Mouse (Mus musculus) cortical plate, adult 2 months (tissue): ENCODE measurements around the gene Cdipt.

Experiments
- CTCF ChIP-seq: fragments of 200-500 bp; IDR thresholded peaks from 2 replicates; pipeline ENCODE4 v1.5.1; 2011; ENCODE audit warnings: mild to moderate bottlenecking, control low read depth, low read length; ENCODE audit not compliant: insufficient read depth; ENCODE audit errors: extremely low read depth
- POLR2A ChIP-seq: fragments of 200-500 bp; IDR thresholded peaks from 2 replicates; pipeline ENCODE4 v1.6.1; 2011; ENCODE audit warnings: mild to moderate bottlenecking, low read length, control low read depth; ENCODE audit not compliant: insufficient read depth; ENCODE audit errors: extremely low read depth

GRCm38 (mm10) chr7:127027885-127028284 lies 52.2 kb downstream of the Cdipt start:
- TF ChIP-seq CTCF (no peak), POLR2A (no peak)
